Mouse (Mus musculus): Measurements from ENCODE around the gene Gm3417. TPM values are rescaled to one million over a fixed set of nuclear protein-coding genes. Genes with fewer than 3 reads are reported as not detected.
"Not testable (repeated sequence)": the region's sequence is repeated elsewhere in the genome, so short reads cannot be mapped to it uniquely, and the experiment has no call there.

Gene Gm3417
- polyA plus RNA-seq, 1 experiment from 2014 or later: 1.8 TPM

GRCm38 (mm10) chr17:14943729-14944059, 34.9 kb downstream of the Gm3417 start:
- peak overlapping the region; percentile 87 for H3K9ac ChIP-seq (ENCODE audit: low read depth, low read length)
- 11% methylated on average over 16 of the region's 16 CpGs for WGBS
- peak overlapping the region; percentile 85 for H3K4me3 ChIP-seq (replicated peaks; ENCODE audit: low read depth, low read length)
- 0 out of 2 replicates have a peak, but pooled peaks cover 4% of the 10 kb centered on the region for H3K4me1 ChIP-seq (replicated peaks; ENCODE audit: insufficient read depth, low read length)
- peaks cover 8% of the 10 kb centered on the region; the same call in 1 of the 2 replicates for H3K36me3 ChIP-seq (ENCODE audit: insufficient read depth, low read length)
- DNase-seq (ENCODE audit: low spot score) (no peak), ATAC-seq (replicated peaks; ENCODE audit: low FRiP score, low read depth) (peak; percentile 2; the same call in 1 of the 2 replicates)
- H3K27ac ChIP-seq: peak overlapping the region; percentile 84
- H3K27me3 ChIP-seq (ENCODE audit: insufficient read depth, low read length): no peaks in the 10 kb centered on the region
- H3K9me3 ChIP-seq (replicated peaks; ENCODE audit: low read length): no peaks in the 10 kb centered on the region
- no peak for TF ChIP-seq CTCF (IDR thresholded peaks at IDR 0.05; ENCODE audit: low read depth)
- H3K4me2 ChIP-seq (ENCODE audit: low read length): peak overlapping the region; percentile 94

GRCm38 (mm10) chr17:14943009-14943728, 35.4 kb downstream of the Gm3417 start, which contains the start of the genes Wdr27 and 1600012H06Rik:
TSS of gene Wdr27 (minus strand) at chr17:14943158.
TSS of gene 1600012H06Rik (plus strand) at chr17:14943184.
- Histone ChIP-seq H3K27ac (peak within 1 kb of the TSS; percentile 84), H3K36me3 (ENCODE audit: insufficient read depth, low read length) (peaks cover 4% of the 10 kb centered on the region; the same call in 1 of the 2 replicates), H3K9me3 (replicated peaks; ENCODE audit: low read length) (no peaks in the 10 kb centered on the region), H3K4me2 (ENCODE audit: low read length) (peak within 1 kb of the TSS; percentile 94), H3K4me1 (replicated peaks; ENCODE audit: insufficient read depth, low read length) (0 out of 2 replicates have a peak, but pooled peaks cover 4% of the 10 kb centered on the region), H3K9ac (ENCODE audit: low read depth, low read length) (peak within 1 kb of the TSS; percentile 87), H3K27me3 (ENCODE audit: insufficient read depth, low read length) (no peaks in the 10 kb centered on the region), H3K4me3 (replicated peaks; ENCODE audit: low read depth, low read length) (peak within 1 kb of the TSS; percentile 85)
- ATAC-seq (replicated peaks; ENCODE audit: low FRiP score, low read depth) (peak; percentile 98), DNase-seq (ENCODE audit: low spot score) (peak; percentile 99)
- no peak; the same call in 1 of the 2 replicates for TF ChIP-seq CTCF (IDR thresholded peaks at IDR 0.05; ENCODE audit: low read depth)
- under 1% methylated on average over 54 of the region's 54 CpGs for WGBS

GRCm38 (mm10) chr17:14942181-14942580, 36.4 kb downstream of the Gm3417 start:
- Histone ChIP-seq H3K9ac (ENCODE audit: low read depth, low read length) (peak overlapping the region; percentile 87), H3K4me3 (replicated peaks; ENCODE audit: low read depth, low read length) (peak overlapping the region; percentile 85), H3K27ac (peak overlapping the region; percentile 84; the same call in 1 of the 2 replicates), H3K4me2 (ENCODE audit: low read length) (peak overlapping the region; percentile 94)
- H3K4me1 ChIP-seq (replicated peaks; ENCODE audit: insufficient read depth, low read length); H3K27me3 ChIP-seq (ENCODE audit: insufficient read depth, low read length); ATAC-seq (replicated peaks; ENCODE audit: low FRiP score, low read depth); DNase-seq (ENCODE audit: low spot score); H3K9me3 ChIP-seq (replicated peaks; ENCODE audit: low read length); H3K36me3 ChIP-seq (ENCODE audit: insufficient read depth, low read length): not testable (repeated sequence)
- 64% methylated on average over 6 of the region's 6 CpGs for WGBS

- Histone ChIP-seq H3K27ac (no peak overlapping the region), H3K9ac (ENCODE audit: low read depth, low read length) (no peak overlapping the region), H3K4me3 (replicated peaks; ENCODE audit: low read depth, low read length) (no peak overlapping the region), H3K36me3 (ENCODE audit: insufficient read depth, low read length) (no peaks in the 10 kb centered on the region), H3K4me2 (ENCODE audit: low read length) (no peak overlapping the region), H3K4me1 (replicated peaks; ENCODE audit: insufficient read depth, low read length) (no peaks in the 10 kb centered on the region), H3K27me3 (ENCODE audit: insufficient read depth, low read length) (no peaks in the 10 kb centered on the region), H3K9me3 (replicated peaks; ENCODE audit: low read length) (no peaks in the 10 kb centered on the region)
- DNase-seq (ENCODE audit: low spot score) (no peak), ATAC-seq (replicated peaks; ENCODE audit: low FRiP score, low read depth) (no peak)
- 50% methylated on average over 5 of the region's 5 CpGs for WGBS
- TF ChIP-seq CTCF (IDR thresholded peaks at IDR 0.05; ENCODE audit: low read depth): no peak
These were observed 42.6 kb downstream of the Gm3417 start for GRCm38 (mm10) chr17:14935841-14936605.

- H3K4me2 ChIP-seq (ENCODE audit: low read length); DNase-seq (ENCODE audit: low spot score); H3K27ac ChIP-seq; H3K9me3 ChIP-seq (replicated peaks; ENCODE audit: low read length); H3K4me1 ChIP-seq (replicated peaks; ENCODE audit: insufficient read depth, low read length); ATAC-seq (replicated peaks; ENCODE audit: low FRiP score, low read depth); H3K9ac ChIP-seq (ENCODE audit: low read depth, low read length); H3K4me3 ChIP-seq (replicated peaks; ENCODE audit: low read depth, low read length); H3K36me3 ChIP-seq (ENCODE audit: insufficient read depth, low read length); H3K27me3 ChIP-seq (ENCODE audit: insufficient read depth, low read length): not testable (repeated sequence)
- 82% methylated on average over 14 of the region's 14 CpGs for WGBS
These were observed 43.3 kb downstream of the Gm3417 start for GRCm38 (mm10) chr17:14935280-14935679.

GRCm38 (mm10) chr17:14931469-14931868, 47.1 kb downstream of the Gm3417 start:
- H3K9me3 ChIP-seq (replicated peaks; ENCODE audit: low read length): no peaks in the 10 kb centered on the region
- H3K27me3 ChIP-seq (ENCODE audit: insufficient read depth, low read length): no peaks in the 10 kb centered on the region
- TF ChIP-seq CTCF (IDR thresholded peaks at IDR 0.05; ENCODE audit: low read depth): no peak
- no peak overlapping the region for H3K27ac ChIP-seq
- ATAC-seq (replicated peaks; ENCODE audit: low FRiP score, low read depth) (no peak), DNase-seq (ENCODE audit: low spot score) (no peak)
- H3K4me3 ChIP-seq (replicated peaks; ENCODE audit: low read depth, low read length): no peak overlapping the region
- no peak overlapping the region for H3K4me2 ChIP-seq (ENCODE audit: low read length)
- no peaks in the 10 kb centered on the region for H3K36me3 ChIP-seq (ENCODE audit: insufficient read depth, low read length)
- H3K9ac ChIP-seq (ENCODE audit: low read depth, low read length): no peak overlapping the region
- WGBS: 81% methylated on average over 5 of the region's 5 CpGs
- H3K4me1 ChIP-seq (replicated peaks; ENCODE audit: insufficient read depth, low read length): no peaks in the 10 kb centered on the region

All from kidney, postnatal 0 days (tissue).